8 mouse cellular contexts compared by ENCODE assay signal in the genomic region with DNA sequence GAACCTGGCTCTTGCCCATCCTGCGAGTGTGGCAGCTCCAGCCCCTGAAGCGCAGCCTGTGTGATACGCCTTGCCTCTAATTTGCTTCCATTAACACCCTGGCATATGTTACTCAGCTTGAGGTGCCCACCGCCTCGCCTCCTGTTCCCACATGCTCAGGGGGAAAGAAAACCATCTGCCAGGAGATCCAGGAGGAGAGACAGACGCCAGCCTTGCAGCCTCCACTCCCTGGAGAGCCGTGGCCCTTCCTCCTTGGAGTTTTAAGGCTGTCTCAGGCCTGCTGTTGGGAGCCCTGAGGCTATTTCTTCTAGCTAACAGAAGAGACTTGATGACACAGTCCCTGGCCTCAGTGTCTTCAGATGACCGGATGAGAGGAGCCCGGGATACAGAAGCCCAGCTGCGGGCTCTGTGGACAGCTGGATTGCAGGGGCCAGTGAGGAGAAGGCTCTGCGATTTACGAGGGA. TPM values are rescaled to one million over a fixed set of nuclear protein-coding genes. Genes with fewer than 3 reads are reported as not detected.
A peak's percentile ranks its signal among the peaks of the same experiment; 100 is the strongest.
DNase-seq lines count a peak whose midpoint lies in the region; ATAC-seq lines count a peak whose summit lies in the region.

No protein-coding gene starts in this region.

- no peak overlapping the region; the same call in 1 of the 2 replicates for H3K9ac ChIP-seq in kidney, embryonic 16.5 days (replicated peaks; ENCODE audit: low read length)
- no peak overlapping the region; the same call in 1 of the 2 replicates for H3K9ac ChIP-seq in midbrain, embryonic 13.5 days (replicated peaks)

- no peaks in the 10 kb centered on the region for H3K36me3 ChIP-seq in kidney, embryonic 16.5 days (ENCODE audit: insufficient read depth, low read length)
- no peaks in the 10 kb centered on the region; the same call in 1 of the 2 replicates for H3K36me3 ChIP-seq in midbrain, embryonic 13.5 days

- H3K9me3 ChIP-seq in kidney, embryonic 16.5 days (ENCODE audit: low read length): no peaks in the 10 kb centered on the region
- H3K9me3 ChIP-seq in midbrain, embryonic 13.5 days: no peaks in the 10 kb centered on the region

- no peak overlapping the region for H3K4me3 ChIP-seq in kidney, embryonic 16.5 days (ENCODE audit: low read length)
- H3K4me3 ChIP-seq in midbrain, embryonic 13.5 days (replicated peaks): no peak overlapping the region

- no peak for ATAC-seq in kidney, embryonic 16.5 days (ENCODE audit: low FRiP score, low TSS enrichment)
- peak; percentile 48; the same call in 1 of the 2 replicates for ATAC-seq in midbrain, embryonic 13.5 days
- ATAC-seq in erythroblast, adult 5-6 weeks (replicated peaks; ENCODE audit: low FRiP score, poor library complexity, severe bottlenecking): no peak

- H3K27ac ChIP-seq in kidney, embryonic 16.5 days (ENCODE audit: low read length): peak overlapping the region; percentile 70
- peak overlapping the region; percentile 63 for H3K27ac ChIP-seq in midbrain, embryonic 13.5 days

- DNase-seq in cerebellum, adult 11 months: peak; percentile 44
- DNase-seq in embryo, embryonic 10 days (ENCODE audit: low spot score): peak; percentile 37
- peak; percentile 38 to 61 for DNase-seq in heart, adult 9 months (ENCODE audit: low spot score in 2 of 2)
- DNase-seq in Muller cell, postnatal 12 days (ENCODE audit: inconsistent ontology term): no peak
- no peak for DNase-seq in lung, postnatal 14 days

- no peaks in the 10 kb centered on the region for H3K27me3 ChIP-seq in kidney, embryonic 16.5 days (ENCODE audit: insufficient read depth, low read length)
- H3K27me3 ChIP-seq in midbrain, embryonic 13.5 days: no peaks in the 10 kb centered on the region

- H3K4me1 ChIP-seq in kidney, embryonic 16.5 days (ENCODE audit: insufficient read depth, low read length): peaks cover 68% of the 10 kb centered on the region
- H3K4me1 ChIP-seq in midbrain, embryonic 13.5 days (replicated peaks): peaks cover 84% of the 10 kb centered on the region

- H3K4me2 ChIP-seq in kidney, embryonic 16.5 days (replicated peaks; ENCODE audit: low read depth, low read length): no peak overlapping the region
- no peak overlapping the region for H3K4me2 ChIP-seq in midbrain, embryonic 13.5 days (replicated peaks)

- 38% methylated on average over 12 of the region's 12 CpGs for WGBS in kidney, embryonic 16.5 days
- 51% methylated on average over 12 of the region's 12 CpGs for WGBS in midbrain, embryonic 13.5 days

RNA-seq across cellular contexts. Expression of a gene that starts 32.1 kb away (rescaled TPM):
- 22.8 and 28.1 TPM in 2 replicates for polyA plus RNA-seq in kidney, embryonic 16.5 days (2015; fragmentation: Nextera tagmentation; extraction: Ambion mirVana)
- polyA plus RNA-seq in midbrain, embryonic 13.5 days (2015; fragmentation: Nextera tagmentation; extraction: Ambion mirVana): 68.7 and 73.0 TPM in 2 replicates
- 2.1 and 3.1 TPM in 2 replicates for total RNA-seq in erythroblast, adult 5-6 weeks (2015; ENCODE audit: low replicate concordance)
- 2.0 and 2.2 TPM in 2 replicates for total RNA-seq in erythroblast, adult 5-6 weeks (2017; ENCODE audit: low replicate concordance)

Comparison
In these comparisons a context has a peak if more than half of its experiments do, and no peak if none do; other contexts are left out.
1. DNase-seq: peak in cerebellum, adult 11 months (single experiment), embryo, embryonic 10 days (single experiment) and heart, adult 9 months (2 of 2); none in Muller cell, postnatal 12 days (single experiment) and lung, postnatal 14 days (single experiment).